Mouse (Mus musculus): Measurements from ENCODE around the gene Cxcr1. TPM values are rescaled to one million over a fixed set of nuclear protein-coding genes. Genes with fewer than 3 reads are reported as not detected.
A peak's percentile ranks its signal among the peaks of the same experiment; 100 is the strongest.

Gene Cxcr1
- total and polyA plus RNA-seq, 2 experiments from 2014 or later: not detected

GRCm38 (mm10) chr1:74237671-74238070 is 43.2 kb upstream of the Cxcr1 start:
- no peak for DNase-seq (ENCODE audit: low spot score)
- Histone ChIP-seq H3K4me3 (ENCODE audit: low read depth, low read length) (peak overlapping the region; percentile 97), H3K27ac (ENCODE audit: low read depth, low read length) (no peak overlapping the region), H3K4me1 (ENCODE audit: insufficient read depth, low read length) (peaks cover 23% of the 10 kb centered on the region), H3K9me3 (ENCODE audit: low read length) (no peaks in the 10 kb centered on the region), H3K36me3 (ENCODE audit: insufficient read depth, low read length) (no peaks in the 10 kb centered on the region), H3K27me3 (ENCODE audit: insufficient read depth, low read length) (no peaks in the 10 kb centered on the region), H3K9ac (replicated peaks; ENCODE audit: low read length, poor library complexity, severe bottlenecking) (peak overlapping the region; percentile 85), H3K4me2 (ENCODE audit: low read depth, low read length, poor library complexity, severe bottlenecking) (peak overlapping the region; percentile 66)
- 31% methylated on average over 5 of the region's 5 CpGs for WGBS
- ATAC-seq (ENCODE audit: low FRiP score): no peak
- no peak for TF ChIP-seq CTCF (IDR thresholded peaks at IDR 0.05)

DNA sequence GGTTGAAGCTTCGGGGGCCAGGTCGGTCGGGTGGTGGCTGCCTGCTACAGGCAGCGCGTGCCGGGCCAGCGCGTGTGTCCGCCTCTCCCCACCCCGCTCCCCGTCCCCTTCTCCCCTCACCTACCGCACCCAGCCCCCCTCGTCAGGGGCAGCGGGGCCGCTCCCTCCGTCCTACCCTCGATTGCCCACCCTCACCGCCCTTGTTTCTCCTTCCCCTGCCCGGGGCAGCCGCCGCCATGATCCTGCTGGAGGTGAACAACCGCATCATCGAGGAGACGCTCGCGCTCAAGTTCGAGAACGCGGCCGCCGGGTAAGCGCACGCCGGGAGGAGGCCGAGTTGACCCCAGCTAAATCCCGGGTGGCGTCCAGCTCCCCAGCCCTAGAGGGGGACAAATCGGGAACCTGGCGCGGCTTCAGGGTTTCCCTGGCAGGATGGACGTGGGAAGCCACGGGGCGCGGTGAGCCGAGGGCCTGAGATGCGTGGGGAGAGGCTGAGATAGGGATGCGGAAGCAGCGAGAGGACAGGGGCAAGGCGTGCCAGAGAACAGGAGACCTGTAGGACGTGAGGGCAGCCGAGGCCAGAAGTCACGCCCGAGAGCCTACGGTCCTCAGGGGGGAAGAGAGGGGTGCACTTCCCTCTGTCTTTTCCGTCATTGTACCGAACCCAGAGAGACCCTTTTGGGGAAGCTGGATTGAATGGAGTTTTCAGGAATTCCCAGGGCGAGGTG is 42.3 kb upstream of the Cxcr1 start:
- no peak for TF ChIP-seq CTCF (IDR thresholded peaks at IDR 0.05)
- Histone ChIP-seq H3K27me3 (ENCODE audit: insufficient read depth, low read length) (no peaks in the 10 kb centered on the region), H3K9ac (replicated peaks; ENCODE audit: low read length, poor library complexity, severe bottlenecking) (peak overlapping the region; percentile 85), H3K4me3 (ENCODE audit: low read depth, low read length) (peak overlapping the region; percentile 97), H3K9me3 (ENCODE audit: low read length) (no peaks in the 10 kb centered on the region), H3K4me1 (ENCODE audit: insufficient read depth, low read length) (peaks cover 23% of the 10 kb centered on the region), H3K36me3 (ENCODE audit: insufficient read depth, low read length) (no peaks in the 10 kb centered on the region), H3K27ac (ENCODE audit: low read depth, low read length) (peak overlapping the region; percentile 89), H3K4me2 (ENCODE audit: low read depth, low read length, poor library complexity, severe bottlenecking) (peak overlapping the region; percentile 66)
- 0% methylated on average over 39 of the region's 57 CpGs for WGBS
- no peak; the same call in 1 of the 2 replicates for ATAC-seq (ENCODE audit: low FRiP score)
- peak; percentile 21 for DNase-seq (ENCODE audit: low spot score)

DNA sequence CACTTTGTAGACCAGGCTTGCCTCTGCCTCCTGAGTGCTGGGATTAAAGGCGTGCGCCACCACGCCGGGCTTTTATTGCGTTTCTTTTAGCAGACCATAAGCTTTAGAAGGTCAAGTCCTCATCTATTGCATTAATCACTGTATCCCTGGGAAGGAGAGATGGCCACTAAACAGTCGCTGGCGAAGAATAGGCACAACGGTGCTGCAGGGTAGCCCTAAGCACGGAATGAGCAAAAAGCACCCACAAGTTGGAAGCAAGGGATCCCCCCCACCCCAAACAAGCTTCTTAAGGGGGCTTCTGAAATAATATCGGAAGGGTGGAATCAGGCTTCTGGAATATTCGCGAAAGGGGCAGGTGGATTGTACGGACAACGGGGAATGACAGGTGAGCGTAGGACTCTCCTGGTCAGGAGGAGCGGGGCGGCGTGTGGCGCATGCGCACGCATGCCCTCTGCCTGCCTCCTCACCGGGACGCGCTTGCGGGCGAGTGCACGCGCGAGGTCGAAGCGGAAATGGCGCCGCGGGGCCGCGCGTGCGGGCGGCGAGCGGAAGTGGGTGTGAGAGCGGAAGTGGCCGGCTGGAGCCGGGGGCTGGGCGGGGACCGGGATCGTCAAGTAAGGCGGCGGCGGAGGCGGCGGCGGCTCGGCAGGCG is 41.6 kb upstream of the Cxcr1 start, which contains the start of gene Arpc2:
Arpc2 (plus strand) TSS at position 147 of the 652 bp plus-strand sequence.
- TF ChIP-seq CTCF (IDR thresholded peaks at IDR 0.05): no peak

DNA sequence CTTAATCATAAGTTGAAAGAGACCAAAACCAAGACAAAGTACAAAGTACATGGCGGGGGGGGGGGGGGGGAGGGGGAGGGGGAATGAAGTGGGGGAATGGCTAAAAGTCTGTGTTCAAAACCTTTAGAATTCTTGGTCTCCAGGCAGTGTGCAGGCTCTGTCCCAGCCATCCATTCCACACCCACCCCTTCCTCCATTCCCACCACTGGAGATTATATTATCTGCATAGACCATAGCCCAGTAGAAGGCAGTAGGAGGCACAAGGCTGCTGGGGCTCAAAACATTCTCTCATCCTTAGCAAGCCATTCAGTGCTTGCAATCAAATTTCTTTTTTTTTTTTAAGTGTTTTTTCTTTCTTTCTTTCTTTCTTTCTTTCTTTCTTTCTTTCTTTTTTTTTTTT is 36.6 kb upstream of the Cxcr1 start:
- no peak for DNase-seq (ENCODE audit: low spot score)
- no CpG with 5 or more reads among the region's 1 CpGs for WGBS
- Histone ChIP-seq H3K4me2 (ENCODE audit: low read depth, low read length, poor library complexity, severe bottlenecking) (no peak overlapping the region), H3K36me3 (ENCODE audit: insufficient read depth, low read length) (no peaks in the 10 kb centered on the region), H3K27me3 (ENCODE audit: insufficient read depth, low read length) (no peaks in the 10 kb centered on the region), H3K27ac (ENCODE audit: low read depth, low read length) (no peak overlapping the region), H3K9ac (replicated peaks; ENCODE audit: low read length, poor library complexity, severe bottlenecking) (no peak overlapping the region), H3K9me3 (ENCODE audit: low read length) (0 out of 2 replicates have a peak, but pooled peaks cover 2% of the 10 kb centered on the region), H3K4me1 (ENCODE audit: insufficient read depth, low read length) (no peaks in the 10 kb centered on the region), H3K4me3 (ENCODE audit: low read depth, low read length) (no peak overlapping the region)
- no peak for ATAC-seq (ENCODE audit: low FRiP score)
- no peak for TF ChIP-seq CTCF (IDR thresholded peaks at IDR 0.05)

More for the DNA sequence above, 41.6 kb upstream of the Cxcr1 start, which contains the start of gene Arpc2:
- Histone ChIP-seq H3K4me2 (ENCODE audit: low read depth, low read length, poor library complexity, severe bottlenecking) (peak within 1 kb of the TSS; percentile 66), H3K27ac (ENCODE audit: low read depth, low read length) (peak within 1 kb of the TSS; percentile 89), H3K4me1 (ENCODE audit: insufficient read depth, low read length) (peaks cover 23% of the 10 kb centered on the region), H3K9ac (replicated peaks; ENCODE audit: low read length, poor library complexity, severe bottlenecking) (peak within 1 kb of the TSS; percentile 85), H3K9me3 (ENCODE audit: low read length) (no peaks in the 10 kb centered on the region), H3K27me3 (ENCODE audit: insufficient read depth, low read length) (no peaks in the 10 kb centered on the region), H3K4me3 (ENCODE audit: low read depth, low read length) (peak within 1 kb of the TSS; percentile 97), H3K36me3 (ENCODE audit: insufficient read depth, low read length) (no peaks in the 10 kb centered on the region)
- DNase-seq (ENCODE audit: low spot score): peak; percentile 96
- ATAC-seq (ENCODE audit: low FRiP score): peak; percentile 95
- WGBS: 1% methylated on average over 42 of the region's 55 CpGs

DNA sequence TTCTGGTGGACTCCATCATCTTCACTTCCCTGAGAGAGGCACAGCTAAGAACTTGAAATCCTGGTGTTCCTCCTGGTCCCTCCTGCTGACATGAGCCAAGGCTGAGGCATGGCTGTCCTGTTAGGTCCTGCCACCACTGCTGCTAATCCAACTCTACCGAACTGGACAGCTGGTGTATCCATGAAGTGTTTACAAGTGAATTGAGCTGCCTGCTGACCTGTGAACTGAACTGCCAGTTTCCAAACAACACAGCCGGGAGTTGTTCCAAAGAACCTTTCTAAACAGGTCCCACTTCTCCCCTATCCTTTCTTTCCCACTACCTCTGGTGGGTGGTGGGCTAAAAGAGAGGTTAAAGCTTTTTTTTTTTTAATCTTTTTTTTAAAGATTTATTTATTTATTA is 35.5 kb upstream of the Cxcr1 start:
- Histone ChIP-seq H3K9ac (replicated peaks; ENCODE audit: low read length, poor library complexity, severe bottlenecking) (no peak overlapping the region), H3K27ac (ENCODE audit: low read depth, low read length) (no peak overlapping the region), H3K4me3 (ENCODE audit: low read depth, low read length) (no peak overlapping the region), H3K4me1 (ENCODE audit: insufficient read depth, low read length) (no peaks in the 10 kb centered on the region), H3K36me3 (ENCODE audit: insufficient read depth, low read length) (no peaks in the 10 kb centered on the region), H3K4me2 (ENCODE audit: low read depth, low read length, poor library complexity, severe bottlenecking) (no peak overlapping the region), H3K27me3 (ENCODE audit: insufficient read depth, low read length) (no peaks in the 10 kb centered on the region), H3K9me3 (ENCODE audit: low read length) (0 out of 2 replicates have a peak, but pooled peaks cover 2% of the 10 kb centered on the region)
- TF ChIP-seq CTCF (IDR thresholded peaks at IDR 0.05): no peak
- ATAC-seq (ENCODE audit: low FRiP score): no peak
- WGBS: 84% methylated on average over 2 of the region's 2 CpGs
- no peak for DNase-seq (ENCODE audit: low spot score)

- TF ChIP-seq CTCF (IDR thresholded peaks at IDR 0.05): no peak
- Histone ChIP-seq H3K4me1 (ENCODE audit: insufficient read depth, low read length) (no peaks in the 10 kb centered on the region), H3K9me3 (ENCODE audit: low read length) (0 out of 2 replicates have a peak, but pooled peaks cover 2% of the 10 kb centered on the region), H3K4me2 (ENCODE audit: low read depth, low read length, poor library complexity, severe bottlenecking) (no peak overlapping the region), H3K36me3 (ENCODE audit: insufficient read depth, low read length) (no peaks in the 10 kb centered on the region), H3K27me3 (ENCODE audit: insufficient read depth, low read length) (no peaks in the 10 kb centered on the region), H3K4me3 (ENCODE audit: low read depth, low read length) (no peak overlapping the region), H3K27ac (ENCODE audit: low read depth, low read length) (no peak overlapping the region), H3K9ac (replicated peaks; ENCODE audit: low read length, poor library complexity, severe bottlenecking) (no peak overlapping the region)
- DNase-seq (ENCODE audit: low spot score) (no peak), ATAC-seq (ENCODE audit: low FRiP score) (no peak)
- 90% methylated on average over 7 of the region's 7 CpGs for WGBS
Observed at GRCm38 (mm10) chr1:74227317-74227716, 32.9 kb upstream of the Cxcr1 start.
